Mouse (Mus musculus) midbrain, embryonic 11.5 days (tissue): ENCODE results near the gene Adnp. TPM values are rescaled to one million over a fixed set of nuclear protein-coding genes. Genes with fewer than 3 reads are reported as not detected.
A peak's percentile ranks its signal among the peaks of the same experiment; 100 is the strongest.

Source experiments
- ATAC-seq: fragments of 200-750 bp; cut with Nextera tagmentation; 2 replicates; pipeline ENCODE4 v1.8.0; 2017; ENCODE audit warnings: moderate TSS enrichment, moderate library complexity; ENCODE audit not compliant: low FRiP score
- DNase-seq: peaks from one replicate; pipeline ENCODE4 v3.0.0; 2015; ENCODE audit warnings: low spot score; ENCODE audit errors: missing footprints
- H3K27ac ChIP-seq: fragments of 300-500 bp; sonication (generic); 2 replicates; pipeline ENCODE4 v1.5.1; 2014; ENCODE audit warnings: low read depth, low read length
- H3K27me3 ChIP-seq: fragments of 300-500 bp; sonication (generic); 2 replicates; pipeline ENCODE4 v1.6.1; 2014; ENCODE audit warnings: mild to moderate bottlenecking, low read length, moderate library complexity, mixed read lengths; ENCODE audit not compliant: control insufficient read depth, insufficient read depth
- H3K36me3 ChIP-seq: fragments of 300-500 bp; sonication (generic); 2 replicates; pipeline ENCODE4 v1.6.1; 2014; ENCODE audit warnings: mild to moderate bottlenecking, low read length, moderate library complexity, mixed read lengths; ENCODE audit not compliant: control insufficient read depth, insufficient read depth
- H3K4me1 ChIP-seq: fragments of 300-500 bp; sonication (generic); 2 replicates; pipeline ENCODE4 v1.6.1; 2014; ENCODE audit warnings: low read length; ENCODE audit not compliant: control insufficient read depth, insufficient read depth
- H3K4me2 ChIP-seq: fragments of 300-500 bp; sonication (generic); 2 replicates; pipeline ENCODE4 v1.6.1; 2014; ENCODE audit warnings: mild to moderate bottlenecking, moderate library complexity
- H3K4me3 ChIP-seq: fragments of 300-500 bp; sonication (generic); 2 replicates; pipeline ENCODE4 v1.5.1; 2014; ENCODE audit warnings: low read depth, low read length
- H3K9ac ChIP-seq: fragments of 300-500 bp; sonication (generic); 2 replicates; pipeline ENCODE4 v1.6.1; 2014; ENCODE audit warnings: low read length
- H3K9me3 ChIP-seq: fragments of 300-500 bp; sonication (generic); 2 replicates; pipeline ENCODE4 v1.6.1; 2016; ENCODE audit warnings: low read length; ENCODE audit not compliant: control insufficient read depth
- whole genome bisulfite sequencing: fragments of 180-500 bp; shearing (Covaris S2); extraction: QIAGEN DNeasy Blood & Tissue Kit; methylation state at CpG from one replicate; pipeline ENCODE4 v1.1.7; 2014; 5-methylcytosine and 5-hydroxymethylcytosine counted together
- polyA plus RNA-seq: library from polyadenylated mRNA; unstranded; fragments of >200 nt; fragmentation: Nextera tagmentation; extraction: Ambion mirVana; gene quantifications from 2 replicates; pipeline ENCODE4 v1.2.1, GENCODE M21; 2014

Adnp gene
- polyA plus RNA-seq, 1 experiment from 2014 or later, result 9.7 TPM

- no peak overlapping the region for H3K9ac ChIP-seq
- no peaks in the 10 kb centered on the region for H3K36me3 ChIP-seq
- no peaks in the 10 kb centered on the region for H3K27me3 ChIP-seq
- H3K9me3 ChIP-seq, result no peaks in the 10 kb centered on the region
- no peak for DNase-seq
- H3K4me3 ChIP-seq, result no peak overlapping the region
- H3K4me2 ChIP-seq, result no peak overlapping the region
- H3K4me1 ChIP-seq, result no peaks in the 10 kb centered on the region
- no peak overlapping the region for H3K27ac ChIP-seq
- no peak for ATAC-seq
- WGBS, result 77% methylated on average over 4 of the region's 4 CpGs
Measured at GRCm38 (mm10) chr2:168243278-168243677, 36.4 kb upstream of the Adnp start.

- ATAC-seq, result no peak
- Histone ChIP-seq H3K4me2 (no peak overlapping the region), H3K27me3 (no peaks in the 10 kb centered on the region), H3K36me3 (no peaks in the 10 kb centered on the region), H3K9ac (no peak overlapping the region), H3K27ac (no peak overlapping the region), H3K4me1 (no peaks in the 10 kb centered on the region), H3K9me3 (no peaks in the 10 kb centered on the region), H3K4me3 (no peak overlapping the region)
- no peak for DNase-seq
Measured at GRCm38 (mm10) chr2:168242841-168243240, 35.9 kb upstream of the Adnp start.

- WGBS, result 92% methylated on average over 4 of the region's 4 CpGs
- Histone ChIP-seq H3K27ac (no peak overlapping the region), H3K4me1 (no peaks in the 10 kb centered on the region), H3K4me2 (no peak overlapping the region), H3K9ac (no peak overlapping the region), H3K9me3 (no peaks in the 10 kb centered on the region), H3K4me3 (no peak overlapping the region), H3K36me3 (no peaks in the 10 kb centered on the region), H3K27me3 (no peaks in the 10 kb centered on the region)
- no peak for ATAC-seq
- DNase-seq, result no peak
Measured at GRCm38 (mm10) chr2:168238335-168238734, 31.4 kb upstream of the Adnp start.

- WGBS, result 90% methylated on average over 5 of the region's 5 CpGs
- DNase-seq (no peak), ATAC-seq (no peak)
- H3K4me3 ChIP-seq, result no peak overlapping the region
- no peaks in the 10 kb centered on the region for H3K36me3 ChIP-seq
- no peak overlapping the region for H3K27ac ChIP-seq
- no peaks in the 10 kb centered on the region for H3K9me3 ChIP-seq
- no peak overlapping the region for H3K4me2 ChIP-seq
- H3K9ac ChIP-seq, result no peak overlapping the region
- H3K27me3 ChIP-seq, result no peaks in the 10 kb centered on the region
- H3K4me1 ChIP-seq, result peaks cover 19% of the 10 kb centered on the region
Measured at GRCm38 (mm10) chr2:168233286-168233685, 26.4 kb upstream of the Adnp start.

GRCm38 (mm10) chr2:168231471-168231829 lies 24.5 kb upstream of the Adnp start:
- peak; percentile 41 for DNase-seq
- no peaks in the 10 kb centered on the region for H3K27me3 ChIP-seq
- H3K4me1 ChIP-seq, result peaks cover 19% of the 10 kb centered on the region
- H3K27ac ChIP-seq, result no peak overlapping the region
- WGBS, result 73% methylated on average over 31 of the region's 33 CpGs
- H3K9me3 ChIP-seq, result no peaks in the 10 kb centered on the region
- peak overlapping the region; percentile 99 for H3K4me2 ChIP-seq
- H3K4me3 ChIP-seq, result peak overlapping the region; percentile 99
- H3K36me3 ChIP-seq, result no peaks in the 10 kb centered on the region
- no peak for ATAC-seq
- H3K9ac ChIP-seq, result peak overlapping the region; percentile 87

GRCm38 (mm10) chr2:168230773-168231470 lies 24.0 kb upstream of the Adnp start:
- no peaks in the 10 kb centered on the region for H3K27me3 ChIP-seq
- H3K27ac ChIP-seq, result peak overlapping the region; percentile 76; the same call in 1 of the 2 replicates
- H3K9me3 ChIP-seq, result no peaks in the 10 kb centered on the region
- 3% methylated on average over 95 of the region's 105 CpGs for WGBS
- H3K4me2 ChIP-seq, result peak overlapping the region; percentile 99
- H3K36me3 ChIP-seq, result peaks cover under 1% of the 10 kb centered on the region; the same call in 1 of the 2 replicates
- ATAC-seq (peak; percentile 65), DNase-seq (peak; percentile 86)
- H3K4me1 ChIP-seq, result peaks cover 19% of the 10 kb centered on the region
- H3K9ac ChIP-seq, result peak overlapping the region; percentile 87
- H3K4me3 ChIP-seq, result peak overlapping the region; percentile 99

GRCm38 (mm10) chr2:168230026-168230728 lies 23.3 kb upstream of the Adnp start, which contains the start of the genes Gm20716, Dpm1 and Mocs3:
Gm20716 (minus strand) TSS chr2:168230364.
Dpm1 (minus strand) TSS chr2:168230591.
Mocs3 (plus strand) TSS chr2:168230622.
- Histone ChIP-seq H3K4me2 (peak within 1 kb of the TSS; percentile 99), H3K36me3 (peaks cover 6% of the 10 kb centered on the region), H3K27ac (peak within 1 kb of the TSS; percentile 76; the same call in 1 of the 2 replicates), H3K9me3 (no peaks in the 10 kb centered on the region), H3K4me1 (peaks cover 19% of the 10 kb centered on the region), H3K27me3 (no peaks in the 10 kb centered on the region), H3K9ac (peak within 1 kb of the TSS; percentile 87), H3K4me3 (peak within 1 kb of the TSS; percentile 99)
- DNase-seq, result peak; percentile 99
- ATAC-seq, result peak; percentile 84
- under 1% methylated on average over 73 of the region's 73 CpGs for WGBS

- peak overlapping the region; percentile 99 for H3K4me2 ChIP-seq
- DNase-seq, result peak; percentile 68
- H3K9me3 ChIP-seq, result no peaks in the 10 kb centered on the region
- peaks cover 19% of the 10 kb centered on the region for H3K4me1 ChIP-seq
- no peak; the same call in 1 of the 2 replicates for ATAC-seq
- H3K36me3 ChIP-seq, result peaks cover 10% of the 10 kb centered on the region
- WGBS, result 21% methylated on average over 41 of the region's 41 CpGs
- H3K9ac ChIP-seq, result peak overlapping the region; percentile 87
- H3K4me3 ChIP-seq, result peak overlapping the region; percentile 99
- H3K27me3 ChIP-seq, result no peaks in the 10 kb centered on the region
- H3K27ac ChIP-seq, result no peak overlapping the region
Measured at GRCm38 (mm10) chr2:168229116-168230025, 22.5 kb upstream of the Adnp start.
